Mouse (Mus musculus) ovary, adult 18-20 months (tissue): ENCODE measurements around the gene Chdh.

Experiments used
- DNase-seq: peaks from one replicate; pipeline ENCODE4 v3.0.0; 2022; ENCODE audit warnings: low spot score, mixed read lengths

The Chdh gene

GRCm38 (mm10) chr14:30008733-30009575 is at the start of gene Chdh, which contains the start of gene Il17rb:
TSS of gene Chdh (plus strand) at chr14:30009023.
TSS of gene Il17rb (minus strand) at chr14:30008896.
- DNase-seq = peak; percentile 50

DNA sequence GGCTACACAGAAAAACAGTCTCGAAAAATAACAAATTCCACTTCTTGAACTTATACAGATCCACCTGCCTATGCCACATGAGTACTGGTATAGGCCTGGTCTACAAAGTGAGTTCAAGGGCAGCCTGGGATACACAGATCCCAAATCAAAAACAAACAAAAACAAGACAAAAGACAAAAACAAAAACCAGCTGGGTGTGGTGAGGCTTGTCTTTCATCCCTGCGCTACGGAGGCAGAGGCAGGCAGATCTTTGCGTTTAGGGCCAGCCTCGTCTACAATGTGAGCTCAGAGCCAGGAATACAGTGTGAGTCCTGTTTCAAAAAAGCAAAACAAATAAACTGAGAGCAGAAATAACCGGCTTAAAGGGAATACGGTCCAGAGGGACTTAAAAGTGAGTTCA is 41.2 kb upstream of the Chdh start:
- no peak for DNase-seq

- DNase-seq = peak; percentile 97
These were observed 40.6 kb upstream of the Chdh start, which contains the start of gene Selenok for GRCm38 (mm10) chr14:29968075-29968821. TSS of gene Selenok (plus strand) at chr14:29968308.

DNA sequence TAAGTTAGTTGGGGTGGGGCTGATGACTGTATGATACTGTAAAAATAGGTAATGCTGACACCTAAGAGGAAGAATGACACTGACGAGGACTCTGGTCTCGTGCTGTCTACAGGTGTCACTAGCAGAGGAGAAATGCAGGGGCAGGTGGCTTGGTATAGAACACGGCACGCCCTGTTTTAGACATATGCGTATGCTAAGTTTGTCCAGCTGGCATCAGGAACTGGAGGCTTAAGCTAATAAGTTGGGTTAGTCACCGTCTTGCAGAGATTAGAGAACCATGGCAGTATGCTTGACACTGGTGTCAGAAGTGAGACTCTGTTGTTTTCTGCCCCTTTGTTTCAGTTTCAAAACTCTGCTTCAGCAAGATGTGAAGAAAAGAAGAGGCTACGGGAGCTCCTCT is 37.4 kb upstream of the Chdh start:
- DNase-seq = no peak

GRCm38 (mm10) chr14:29971993-29972392 is 36.8 kb upstream of the Chdh start:
- DNase-seq = no peak

DNA sequence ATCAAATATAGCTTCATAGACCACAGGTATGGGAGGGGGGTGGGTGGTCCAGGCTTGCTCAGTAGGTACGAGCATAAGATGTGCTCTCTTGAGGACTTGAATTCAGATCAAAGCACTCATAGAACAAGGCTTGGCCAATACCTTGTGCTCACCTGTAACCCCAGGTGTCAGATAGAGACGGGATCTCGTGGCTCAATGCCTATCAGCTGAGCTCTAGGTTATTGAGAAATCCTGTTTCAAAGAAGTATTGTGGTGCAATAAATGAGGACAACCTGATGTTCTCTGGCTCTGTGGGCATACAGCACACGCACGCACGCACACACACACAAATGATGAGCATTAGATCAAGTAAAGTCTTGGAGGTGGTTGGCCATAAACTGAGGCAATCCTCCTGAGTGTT is 31.9 kb upstream of the Chdh start:
- no peak for DNase-seq

- peak; percentile 89 for DNase-seq
These were observed 30.3 kb upstream of the Chdh start, which contains the start of gene Actr8 for GRCm38 (mm10) chr14:29978254-29979204. TSS of gene Actr8 (plus strand) at chr14:29978337.

DNA sequence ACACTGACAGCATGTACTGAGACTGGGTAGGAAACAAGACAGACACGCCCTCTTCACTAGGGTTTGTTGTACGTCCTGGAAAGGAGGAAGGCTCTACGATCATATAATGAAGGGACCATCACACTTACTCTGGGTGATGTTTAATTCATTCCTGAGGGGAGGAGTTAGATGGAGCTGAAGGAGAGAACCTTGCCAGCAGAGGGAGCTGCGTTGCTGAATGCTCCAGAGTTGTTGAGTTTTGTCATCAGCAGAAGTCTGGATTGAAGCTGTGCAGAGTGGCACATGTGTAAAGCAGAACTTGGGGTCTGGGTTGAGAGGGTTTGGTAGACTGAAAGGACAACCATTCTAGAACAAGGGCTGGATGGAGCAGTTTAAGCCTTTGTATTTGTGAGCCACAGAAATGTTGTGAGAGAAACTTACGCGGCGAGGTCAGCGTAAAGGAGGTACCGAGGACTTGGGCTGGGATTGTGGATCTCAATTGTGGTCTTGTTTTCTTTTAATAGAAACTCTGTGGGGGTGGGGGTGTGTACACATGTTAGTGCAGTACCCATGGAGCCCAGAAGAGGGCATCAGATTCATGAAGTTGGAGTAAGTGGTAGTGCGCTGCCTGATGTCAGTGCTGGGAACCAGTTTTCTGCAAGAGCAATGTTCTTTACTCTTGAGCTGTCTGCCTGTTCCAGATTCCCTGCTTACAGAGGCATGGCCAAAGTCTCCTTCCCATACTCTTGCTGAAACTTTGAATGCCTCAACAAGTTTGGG is 28.2 kb upstream of the Chdh start:
- DNase-seq = no peak

DNA sequence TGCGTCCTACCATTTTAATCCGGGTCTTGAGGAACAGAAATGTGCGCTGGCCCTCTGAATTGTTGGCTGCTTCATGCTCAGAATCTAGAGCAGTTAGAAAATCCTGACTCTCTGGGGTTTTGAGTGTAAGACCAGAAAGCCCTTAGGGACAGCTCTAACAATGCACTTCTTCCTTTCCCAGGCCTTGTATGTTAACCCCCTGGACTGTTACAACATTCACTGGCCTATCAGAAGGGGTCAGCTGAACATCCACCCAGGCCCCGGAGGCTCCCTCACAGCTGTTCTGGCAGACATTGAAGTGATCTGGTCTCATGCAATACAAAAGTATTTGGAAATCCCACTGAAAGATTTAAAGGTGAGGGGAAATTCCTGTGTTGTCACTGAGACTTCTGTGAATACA is 22.7 kb upstream of the Chdh start:
- no peak for DNase-seq

- no peak for DNase-seq
These were observed 21.5 kb upstream of the Chdh start for GRCm38 (mm10) chr14:29987276-29987675.

- DNase-seq = no peak
These were observed 21.1 kb upstream of the Chdh start for GRCm38 (mm10) chr14:29987739-29988138.

GRCm38 (mm10) chr14:29988337-29988736 is 20.5 kb upstream of the Chdh start:
- DNase-seq = no peak

GRCm38 (mm10) chr14:29994976-29995375 is 13.8 kb upstream of the Chdh start:
- DNase-seq = no peak

DNA sequence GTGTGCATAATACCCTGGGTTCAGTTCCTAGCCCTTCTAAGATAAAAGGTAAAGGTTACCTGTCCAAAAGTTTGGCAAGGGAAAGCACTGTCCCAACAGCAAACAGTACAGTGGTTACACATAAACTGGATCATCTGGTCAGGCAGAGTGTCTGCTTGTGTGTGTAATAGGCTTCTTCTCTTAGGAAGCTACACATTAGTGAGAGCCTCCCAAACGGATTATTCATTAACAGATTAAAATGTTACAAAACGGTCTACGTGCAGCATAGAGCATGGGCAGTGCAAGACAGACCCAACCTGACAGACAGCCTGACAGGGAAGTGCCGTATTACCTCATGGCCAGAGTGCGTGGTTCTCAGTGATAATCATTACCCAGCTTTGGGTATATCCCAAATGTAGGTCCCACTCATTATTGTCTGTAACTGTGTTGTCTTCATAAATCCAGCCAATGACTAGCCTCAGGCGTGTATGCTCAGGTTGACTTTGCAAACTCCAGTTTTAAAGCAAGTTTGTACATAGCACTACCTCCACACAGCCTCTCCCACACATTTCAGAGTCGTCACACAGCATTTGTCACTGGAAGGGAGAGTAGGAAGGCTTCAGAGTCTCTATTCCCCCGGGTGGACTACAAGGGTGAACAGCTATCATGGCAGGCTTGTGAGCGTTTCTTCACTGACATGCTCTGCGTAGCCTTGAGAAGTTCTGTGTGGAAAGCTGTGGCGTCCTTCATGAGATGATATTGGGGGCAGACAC is 12.6 kb upstream of the Chdh start:
- DNase-seq = no peak

- DNase-seq = no peak
These were observed 11.5 kb upstream of the Chdh start for GRCm38 (mm10) chr14:29997345-29997744.

GRCm38 (mm10) chr14:29998747-29999474 is 9.9 kb upstream of the Chdh start:
- DNase-seq = no peak

- no peak for DNase-seq
These were observed 9.4 kb upstream of the Chdh start for GRCm38 (mm10) chr14:29999475-29999811.

DNA sequence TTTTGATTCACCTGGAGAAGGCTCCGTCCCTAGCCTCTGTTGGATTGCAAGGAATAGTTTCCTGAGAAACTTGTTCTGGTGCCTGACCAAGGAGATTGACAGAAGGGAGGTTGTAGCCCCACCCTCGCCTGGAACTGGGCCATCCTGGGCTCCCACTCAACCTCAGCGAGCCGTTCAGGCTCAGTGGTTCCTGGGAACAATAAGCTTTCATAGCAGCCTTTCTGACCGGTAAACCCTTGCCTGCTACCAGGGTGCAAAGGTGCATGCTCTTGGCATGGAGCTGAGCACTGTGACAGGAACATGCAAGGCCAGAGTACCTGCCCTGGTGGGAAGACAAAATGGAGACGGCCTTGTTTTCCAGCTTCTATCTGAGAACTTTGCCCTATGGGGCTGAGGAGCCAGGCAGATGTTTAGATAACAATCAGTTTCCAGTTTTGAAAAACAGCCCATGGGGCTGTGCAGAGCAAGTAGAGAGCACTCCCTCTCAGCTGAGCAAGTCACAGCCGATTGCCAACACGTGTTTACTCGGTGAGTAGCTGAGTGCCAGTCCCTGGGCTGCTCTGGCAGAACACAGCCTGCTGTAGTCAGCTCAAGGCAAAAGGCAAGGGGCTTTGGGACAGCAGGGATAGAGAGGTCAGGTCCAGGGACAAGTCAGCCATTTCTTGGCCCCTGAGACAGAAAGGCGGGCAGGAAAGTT is 1.2 kb downstream of the Chdh start:
- peak; percentile 55 for DNase-seq

- DNase-seq = peak; percentile 29
These were observed 3.2 kb downstream of the Chdh start for GRCm38 (mm10) chr14:30011886-30012560.
